Mouse (Mus musculus): ENCODE data around the gene Arpc1b. TPM values are rescaled to one million over a fixed set of nuclear protein-coding genes. Genes with fewer than 3 reads are reported as not detected.

Arpc1b gene
- polyA plus RNA-seq (2012): 2,557 and 3,038 TPM in 2 replicates

DNA sequence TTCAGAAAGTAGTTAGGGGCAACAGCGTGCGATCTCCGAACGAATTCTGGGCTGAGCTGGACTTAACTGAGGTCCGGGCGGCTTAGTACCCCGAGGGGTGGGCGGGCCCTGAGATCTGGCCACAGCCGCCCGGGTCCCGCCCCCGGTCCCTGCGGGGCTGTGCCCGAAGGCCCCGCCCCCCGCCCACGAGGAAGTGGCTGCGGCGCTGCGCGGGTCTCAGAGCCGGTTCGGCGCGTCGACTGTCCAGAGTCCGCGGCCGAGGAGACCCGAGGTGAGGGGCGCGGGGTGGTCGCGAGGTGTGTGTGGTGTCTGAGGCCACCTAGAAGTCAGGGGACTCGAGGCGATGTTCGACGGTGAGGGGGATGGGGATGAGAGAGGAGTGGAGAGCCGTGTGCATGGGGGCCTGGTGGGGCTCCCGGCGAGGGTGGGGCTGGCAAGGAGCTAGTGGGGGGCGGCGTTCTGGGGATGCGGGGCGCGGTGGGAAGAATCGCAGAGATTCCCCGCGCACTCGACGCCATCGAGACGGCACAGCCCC is at the start of gene Arpc1b:
TSS of gene Arpc1b (plus strand) at position 145 of the 535 bp plus-strand sequence.

DNA sequence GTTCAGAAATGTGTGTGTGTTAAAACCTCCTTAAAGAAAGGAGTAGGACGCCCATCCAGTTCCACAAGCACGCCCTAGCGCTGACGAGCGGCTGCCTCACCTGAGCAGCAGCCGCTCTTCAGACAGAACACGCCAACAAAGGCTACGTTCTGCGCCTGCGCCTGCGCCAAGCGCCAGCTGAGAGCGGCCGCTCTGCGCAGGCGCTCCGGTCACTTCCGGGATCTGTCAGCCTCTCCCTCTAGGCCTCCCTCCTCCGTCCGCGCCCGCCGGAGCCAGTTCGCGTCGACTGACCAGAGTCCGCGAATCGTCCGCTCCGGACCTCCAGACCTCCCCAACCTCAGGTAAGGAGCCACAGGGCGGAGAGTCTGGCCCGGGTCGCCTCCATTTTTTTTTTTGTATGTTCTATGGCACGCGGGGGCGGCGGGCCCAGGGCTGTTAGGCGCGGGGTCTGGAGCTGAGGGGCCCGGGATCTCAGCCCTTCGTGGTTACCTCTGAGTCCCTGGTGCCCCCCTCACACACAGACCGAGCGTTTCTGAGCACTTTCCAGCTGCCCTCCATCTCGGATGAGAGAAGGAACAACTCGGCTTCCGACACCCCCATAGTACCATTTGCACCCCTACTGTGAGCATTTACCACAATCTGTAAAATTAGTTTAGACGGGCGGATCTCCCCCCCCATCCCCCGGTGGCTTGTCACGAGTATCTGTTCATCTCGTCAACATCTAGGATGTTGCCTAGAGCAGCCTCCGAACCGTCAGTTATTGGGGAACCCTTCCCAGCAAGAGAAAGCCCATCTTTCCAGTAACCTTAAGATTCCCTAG is 30.2 kb upstream of the Arpc1b start, which contains the start of the genes Arpc1a and Kpna7:
TSS of gene Arpc1a (plus strand) at position 199 of the 820 bp plus-strand sequence.
TSS of gene Kpna7 (minus strand) at position 399 of the 820 bp plus-strand sequence.

DNA sequence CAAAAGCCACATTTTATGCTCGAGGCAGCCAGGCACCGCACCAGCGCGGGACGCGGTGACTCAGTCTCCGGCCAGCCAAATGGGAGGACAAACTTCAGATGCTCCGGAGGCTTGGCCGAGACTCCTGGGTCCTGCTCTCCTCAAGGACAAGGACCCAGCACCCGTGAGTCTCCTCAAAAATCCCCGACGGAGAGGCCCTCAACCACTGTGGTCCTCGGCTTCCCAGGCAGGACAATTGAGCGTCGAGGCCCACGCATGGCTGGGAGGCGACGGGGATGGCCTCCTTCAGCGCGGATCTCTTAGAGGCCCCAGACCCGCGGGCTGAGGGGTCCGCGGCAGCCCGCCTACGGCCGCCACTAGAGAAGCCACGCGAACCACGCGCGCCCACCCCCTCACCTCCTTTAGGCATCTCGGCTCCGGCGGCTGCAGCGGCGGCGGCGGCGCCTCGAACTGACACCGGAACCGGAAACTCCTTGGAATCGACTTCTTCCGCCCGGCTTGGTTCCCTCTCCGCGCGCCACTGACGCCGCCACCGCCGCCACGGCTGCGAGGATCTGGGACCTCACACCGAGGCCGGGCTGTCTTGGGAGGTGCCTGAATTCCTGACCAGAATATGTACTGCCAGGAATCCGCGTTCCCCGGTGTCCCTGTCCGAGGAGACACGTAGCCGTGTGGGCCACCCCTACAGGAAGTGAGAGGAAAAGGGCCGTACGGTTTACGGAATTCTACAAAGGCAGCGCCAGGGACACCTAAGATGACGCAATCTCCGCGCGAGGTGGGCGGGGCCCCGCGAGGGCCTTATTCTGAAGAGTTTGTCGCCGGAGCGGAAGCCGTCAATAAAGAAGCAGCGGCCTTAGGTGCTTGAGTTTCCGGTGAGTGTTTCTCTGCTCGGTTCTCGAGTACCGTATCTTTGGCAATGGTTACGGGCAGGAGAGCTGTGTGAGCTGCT is 25.8 kb downstream of the Arpc1b start, which contains the start of the genes Pdap1 and Bud31:
TSS of gene Pdap1 (minus strand) at position 668 of the 949 bp plus-strand sequence.
TSS of gene Bud31 (plus strand) at position 792 of the 949 bp plus-strand sequence.

GRCm38 (mm10) chr5:145166536-145167305 is 52.7 kb downstream of the Arpc1b start, which contains the start of the genes Ptcd1 and Cpsf4:
Gene Ptcd1, minus strand, starts transcription at chr5:145167108.
Gene Cpsf4, plus strand, starts transcription at chr5:145167213.

Other genes starting within 250 kb of the Arpc1b start
- 6.7 and 9.3 TPM in 2 replicates for gene Smurf1, start 148.4 kb upstream of the Arpc1b start, polyA plus RNA-seq (2012)
- gene Gm4871, start 81.5 kb upstream of the Arpc1b start, polyA plus RNA-seq (2012): not detected in 2 replicates
- gene 1700018F24Rik, start 71.2 kb upstream of the Arpc1b start, polyA plus RNA-seq (2012): not detected in 2 replicates
- gene Arpc1a, start 30.4 kb upstream of the Arpc1b start, polyA plus RNA-seq (2012): 37.1 and 39.7 TPM in 2 replicates
- gene Kpna7, start 30.2 kb upstream of the Arpc1b start, polyA plus RNA-seq (2012): not detected in 2 replicates
- gene Pdap1, start 26.0 kb downstream of the Arpc1b start, polyA plus RNA-seq (2012): 113 and 155 TPM in 2 replicates
- 23.5 and 38.4 TPM in 2 replicates for gene Bud31, start 26.1 kb downstream of the Arpc1b start, polyA plus RNA-seq (2012)
- gene Ptcd1, start 52.9 kb downstream of the Arpc1b start, polyA plus RNA-seq (2012): 15.8 and 18.1 TPM in 2 replicates
- 64.3 and 76.5 TPM in 2 replicates for gene Cpsf4, start 53.0 kb downstream of the Arpc1b start, polyA plus RNA-seq (2012)
- gene Atp5j2, start 77.8 kb downstream of the Arpc1b start, polyA plus RNA-seq (2012): 55.8 and 60.0 TPM in 2 replicates
- 6.9 and 11.0 TPM in 2 replicates for gene Zkscan14, start 87.7 kb downstream of the Arpc1b start, polyA plus RNA-seq (2012)
- gene Zkscan5, start 90.3 kb downstream of the Arpc1b start, polyA plus RNA-seq (2012): 1.7 and 2.9 TPM in 2 replicates
- gene Zfp655, start 117.5 kb downstream of the Arpc1b start, polyA plus RNA-seq (2012): 23.2 and 30.7 TPM in 2 replicates
- gene Zscan25, start 166.3 kb downstream of the Arpc1b start, polyA plus RNA-seq (2012): 34.9 and 49.4 TPM in 2 replicates
- gene Cyp3a57, start 231.1 kb downstream of the Arpc1b start, polyA plus RNA-seq (2012): not detected in 2 replicates